Mouse (Mus musculus) limb, embryonic 11.5 days (tissue): Measurements from ENCODE around the gene Uqcc2. TPM values are rescaled to one million over a fixed set of nuclear protein-coding genes. Genes with fewer than 3 reads are reported as not detected.
A peak's percentile ranks its signal among the peaks of the same experiment; 100 is the strongest.

Source experiments
- ATAC-seq: fragments of 200-750 bp; cut with Nextera tagmentation; 2 replicates; pipeline ENCODE4 v1.8.0; 2017; ENCODE audit warnings: low read depth; ENCODE audit not compliant: insufficient number of reproducible peaks, low FRiP score, low TSS enrichment
- DNase-seq: peaks from one replicate; pipeline ENCODE4 v3.0.0-alpha.2; 2015; ENCODE audit warnings: low spot score
- H3K27ac ChIP-seq: fragments of 300-500 bp; sonication (generic); replicated peaks from 2 replicates; pipeline ENCODE4 v1.5.1; 2014; ENCODE audit warnings: low read depth, mild to moderate bottlenecking, low read length
- H3K27me3 ChIP-seq: fragments of 300-500 bp; sonication (generic); 2 replicates; pipeline ENCODE4 v1.6.1; 2014; ENCODE audit warnings: mild to moderate bottlenecking, low read length, mixed read lengths; ENCODE audit not compliant: control insufficient read depth, insufficient read depth
- H3K36me3 ChIP-seq: fragments of 300-500 bp; sonication (generic); 2 replicates; pipeline ENCODE4 v1.6.1; 2014; ENCODE audit warnings: mild to moderate bottlenecking, low read length, moderate library complexity, mixed read lengths; ENCODE audit not compliant: control insufficient read depth, insufficient read depth
- H3K4me1 ChIP-seq: fragments of 300-500 bp; sonication (generic); 2 replicates; pipeline ENCODE4 v1.6.1; 2014; ENCODE audit warnings: low read length, mixed read lengths; ENCODE audit not compliant: control insufficient read depth, insufficient read depth
- H3K4me2 ChIP-seq: fragments of 300-500 bp; sonication (generic); 2 replicates; pipeline ENCODE4 v1.6.1; 2014; ENCODE audit warnings: low read depth, mild to moderate bottlenecking, moderate library complexity; ENCODE audit not compliant: severe bottlenecking
- H3K4me3 ChIP-seq: fragments of 300-500 bp; sonication (generic); 2 replicates; pipeline ENCODE4 v1.5.1; 2014; ENCODE audit warnings: low read depth, low read length
- H3K9ac ChIP-seq: fragments of 300-500 bp; sonication (generic); 2 replicates; pipeline ENCODE4 v1.6.1; 2014; ENCODE audit warnings: mild to moderate bottlenecking, low read length
- H3K9me3 ChIP-seq: fragments of 300-500 bp; sonication (generic); 2 replicates; pipeline ENCODE4 v1.6.1; 2016; ENCODE audit warnings: low read length; ENCODE audit not compliant: control insufficient read depth
- WGBS: fragments of 180-500 bp; shearing (Covaris S2); extraction: QIAGEN DNeasy Blood & Tissue Kit; methylation state at CpG from one replicate; pipeline ENCODE4 v1.1.7; 2014; 5-methylcytosine and 5-hydroxymethylcytosine counted together
- polyA plus RNA-seq: library from polyadenylated mRNA; unstranded; fragments of >200 nt; fragmentation: Nextera tagmentation; extraction: Ambion mirVana; gene quantifications from 2 replicates; pipeline ENCODE4 v1.2.1, GENCODE M21; 2014

The Uqcc2 gene
- polyA plus RNA-seq, 1 experiment from 2014 or later, result 383 TPM

DNA sequence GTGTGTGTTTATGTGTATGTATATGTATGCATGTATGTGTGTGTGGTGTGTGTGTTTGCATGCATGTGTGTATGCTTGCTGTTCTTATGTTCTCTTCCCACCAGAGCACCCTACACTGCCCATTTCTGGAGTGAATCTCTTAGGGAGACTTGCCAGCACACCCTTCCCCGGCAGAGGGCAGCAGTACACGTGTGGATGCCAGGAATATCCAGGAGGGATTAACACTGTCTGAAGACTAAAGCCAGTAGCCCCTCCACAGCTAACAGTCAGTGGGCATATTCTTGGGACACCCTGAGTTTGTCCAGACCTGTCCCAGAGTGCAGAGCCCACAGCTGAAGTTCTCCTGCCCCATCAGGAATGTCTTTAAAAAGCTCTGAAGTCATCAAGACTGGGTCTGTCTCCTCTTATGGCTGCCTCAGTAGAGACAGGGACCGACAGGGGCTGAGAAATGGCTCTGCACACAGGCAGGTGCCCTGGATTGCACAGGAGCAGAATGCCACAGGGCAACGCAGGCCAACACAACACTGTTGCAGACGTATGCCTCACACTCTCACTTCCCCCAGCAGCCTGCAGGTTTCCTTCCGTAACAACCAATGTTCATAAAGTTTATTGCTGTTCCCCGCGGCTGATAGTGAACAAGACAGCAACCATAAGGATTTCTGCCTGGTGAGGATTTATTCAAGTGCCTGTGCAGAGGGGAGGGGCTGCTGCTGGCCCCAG is 31.5 kb upstream of the Uqcc2 start:
- no peak overlapping the region for H3K4me2 ChIP-seq
- H3K9me3 ChIP-seq, result no peaks in the 10 kb centered on the region
- no peak overlapping the region for H3K27ac ChIP-seq
- 43% methylated on average over 8 of the region's 8 CpGs for WGBS
- H3K4me1 ChIP-seq, result peaks cover 7% of the 10 kb centered on the region
- DNase-seq, result peak; percentile 74
- no peaks in the 10 kb centered on the region for H3K36me3 ChIP-seq
- H3K9ac ChIP-seq, result no peak overlapping the region
- ATAC-seq, result no peak
- no peaks in the 10 kb centered on the region for H3K27me3 ChIP-seq
- H3K4me3 ChIP-seq, result no peak overlapping the region

DNA sequence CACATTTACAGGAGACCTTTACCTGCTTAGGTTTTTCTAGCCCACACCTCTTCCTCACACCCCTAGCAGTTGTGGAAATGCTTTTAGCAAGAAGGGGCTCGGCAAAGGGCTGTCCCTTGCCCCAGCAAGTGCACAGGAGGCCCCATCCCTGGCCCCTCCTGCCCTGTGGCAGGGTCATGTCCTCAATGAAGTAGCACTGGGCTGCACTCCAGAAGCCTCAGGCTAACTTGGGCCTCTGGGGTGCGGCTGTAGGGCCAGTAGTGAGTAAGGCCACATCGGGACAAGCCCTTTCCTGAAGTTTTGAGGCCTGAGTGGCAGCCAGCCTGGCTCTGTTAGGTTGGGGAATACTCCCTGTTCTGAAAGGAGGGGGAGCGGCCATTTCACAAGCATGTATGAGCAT is 27.2 kb upstream of the Uqcc2 start:
- WGBS, result 68% methylated on average over 4 of the region's 4 CpGs
- H3K9ac ChIP-seq, result no peak overlapping the region
- DNase-seq (no peak), ATAC-seq (no peak)
- H3K36me3 ChIP-seq, result no peaks in the 10 kb centered on the region
- no peaks in the 10 kb centered on the region for H3K9me3 ChIP-seq
- no peak overlapping the region for H3K4me3 ChIP-seq
- no peaks in the 10 kb centered on the region for H3K27me3 ChIP-seq
- H3K27ac ChIP-seq, result no peak overlapping the region
- no peak overlapping the region for H3K4me2 ChIP-seq
- no peaks in the 10 kb centered on the region; the same call in 1 of the 2 replicates for H3K4me1 ChIP-seq

DNA sequence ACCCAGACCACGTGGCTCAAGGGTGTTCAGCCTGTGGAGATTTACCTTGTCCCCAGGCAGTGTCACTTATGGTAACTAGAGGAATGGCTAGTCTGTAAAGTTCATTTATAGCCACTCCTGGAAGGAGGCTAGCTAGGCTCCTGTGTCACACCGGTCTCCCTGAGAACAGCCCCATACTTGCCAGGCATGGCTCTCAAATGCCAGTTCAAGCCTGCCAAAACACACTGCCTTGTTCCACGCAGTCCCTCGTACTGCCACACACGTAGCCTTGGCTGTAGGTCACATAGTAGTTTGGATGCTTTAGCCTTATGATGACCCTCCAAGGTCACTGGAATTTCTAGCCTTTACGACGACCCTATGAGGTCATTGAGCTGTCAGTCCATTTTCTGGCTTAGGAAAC is 25.5 kb upstream of the Uqcc2 start:
- Histone ChIP-seq H3K27me3 (no peaks in the 10 kb centered on the region), H3K9ac (no peak overlapping the region), H3K4me1 (0 out of 2 replicates have a peak, but pooled peaks cover 4% of the 10 kb centered on the region), H3K4me2 (no peak overlapping the region), H3K9me3 (no peaks in the 10 kb centered on the region), H3K27ac (no peak overlapping the region), H3K4me3 (no peak overlapping the region), H3K36me3 (no peaks in the 10 kb centered on the region)
- ATAC-seq (no peak), DNase-seq (no peak)
- 73% methylated on average over 7 of the region's 7 CpGs for WGBS

DNA sequence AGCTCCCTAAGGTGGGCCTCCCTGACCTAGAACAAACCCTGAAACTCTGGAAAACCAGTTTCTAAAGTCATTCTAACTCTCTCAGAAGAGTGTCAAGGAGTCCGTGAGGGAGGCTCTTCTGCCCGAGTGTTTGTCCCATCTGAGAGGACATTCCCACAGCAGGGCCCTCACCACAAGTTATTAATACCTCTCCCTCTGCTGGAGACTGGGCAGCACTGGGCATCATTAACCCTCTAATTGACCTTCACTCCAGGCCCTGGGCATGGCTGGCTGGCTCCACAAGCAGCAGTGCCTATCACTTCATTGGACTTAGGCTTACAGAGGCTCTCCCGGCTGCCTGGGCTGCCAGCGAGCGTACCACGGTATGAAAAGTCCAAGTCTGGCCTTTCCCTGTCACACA is 24.7 kb upstream of the Uqcc2 start:
- Histone ChIP-seq H3K27ac (no peak overlapping the region), H3K9ac (no peak overlapping the region), H3K4me1 (0 out of 2 replicates have a peak, but pooled peaks cover 4% of the 10 kb centered on the region), H3K27me3 (no peaks in the 10 kb centered on the region), H3K9me3 (no peaks in the 10 kb centered on the region), H3K4me2 (no peak overlapping the region), H3K4me3 (no peak overlapping the region), H3K36me3 (no peaks in the 10 kb centered on the region)
- 78% methylated on average over 6 of the region's 6 CpGs for WGBS
- ATAC-seq (no peak), DNase-seq (no peak)

GRCm38 (mm10) chr17:27155752-27156151 is 22.0 kb upstream of the Uqcc2 start:
- Histone ChIP-seq H3K9me3 (no peaks in the 10 kb centered on the region), H3K4me3 (no peak overlapping the region), H3K27ac (no peak overlapping the region), H3K9ac (no peak overlapping the region), H3K36me3 (no peaks in the 10 kb centered on the region), H3K4me2 (no peak overlapping the region), H3K27me3 (no peaks in the 10 kb centered on the region), H3K4me1 (0 out of 2 replicates have a peak, but pooled peaks cover 4% of the 10 kb centered on the region)
- no peak for ATAC-seq
- no peak for DNase-seq
- 81% methylated on average over 8 of the region's 8 CpGs for WGBS

DNA sequence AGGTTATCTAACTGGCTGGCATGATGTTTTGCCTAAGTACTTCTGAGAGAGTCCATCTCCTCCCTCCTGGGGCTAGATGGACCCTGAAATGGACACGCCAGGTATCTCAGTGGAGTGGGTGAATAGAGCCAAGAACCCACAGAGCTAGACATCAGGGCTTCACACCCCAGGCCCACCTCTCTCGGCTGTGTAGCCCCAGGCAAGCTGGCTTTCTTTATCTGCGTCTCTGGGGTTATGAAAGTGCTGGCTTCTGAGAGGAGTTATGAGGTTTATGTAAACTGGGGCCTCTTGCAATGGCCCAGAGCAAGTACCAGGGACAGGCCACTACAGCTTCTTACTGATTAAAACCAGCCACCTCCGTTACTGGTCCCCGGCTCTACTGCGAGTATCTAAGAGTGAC is 21.2 kb upstream of the Uqcc2 start:
- Histone ChIP-seq H3K27ac (no peak overlapping the region), H3K4me3 (no peak overlapping the region), H3K9me3 (no peaks in the 10 kb centered on the region), H3K36me3 (no peaks in the 10 kb centered on the region), H3K4me1 (0 out of 2 replicates have a peak, but pooled peaks cover 4% of the 10 kb centered on the region), H3K4me2 (no peak overlapping the region), H3K27me3 (no peaks in the 10 kb centered on the region), H3K9ac (no peak overlapping the region)
- no peak for DNase-seq
- ATAC-seq, result no peak
- 47% methylated on average over 6 of the region's 6 CpGs for WGBS

GRCm38 (mm10) chr17:27154256-27154655 is 20.5 kb upstream of the Uqcc2 start:
- no peak overlapping the region for H3K4me2 ChIP-seq
- no peaks in the 10 kb centered on the region for H3K36me3 ChIP-seq
- no peaks in the 10 kb centered on the region for H3K9me3 ChIP-seq
- no peak overlapping the region for H3K27ac ChIP-seq
- H3K9ac ChIP-seq, result no peak overlapping the region
- H3K4me1 ChIP-seq, result 0 out of 2 replicates have a peak, but pooled peaks cover 4% of the 10 kb centered on the region
- no peaks in the 10 kb centered on the region for H3K27me3 ChIP-seq
- no peak for ATAC-seq
- 92% methylated on average over 14 of the region's 14 CpGs for WGBS
- no peak overlapping the region for H3K4me3 ChIP-seq
- DNase-seq, result no peak

- DNase-seq (no peak), ATAC-seq (no peak)
- Histone ChIP-seq H3K27ac (no peak overlapping the region), H3K9me3 (no peaks in the 10 kb centered on the region), H3K9ac (no peak overlapping the region), H3K4me3 (no peak overlapping the region), H3K4me2 (no peak overlapping the region), H3K36me3 (no peaks in the 10 kb centered on the region), H3K27me3 (no peaks in the 10 kb centered on the region), H3K4me1 (peaks cover 4% of the 10 kb centered on the region; the same call in 1 of the 2 replicates)
- WGBS, result 82% methylated on average over 9 of the region's 9 CpGs
These were observed 20.1 kb upstream of the Uqcc2 start for GRCm38 (mm10) chr17:27153773-27154193.
